Mouse (Mus musculus): ENCODE results near the gene Stac2.
A peak's percentile ranks its signal among the peaks of the same experiment; 100 is the strongest.

Stac2 gene

GRCm38 (mm10) chr11:98000378-98001140, 52.7 kb downstream of the Stac2 start:
- no peak for DNase-seq (ENCODE audit: inconsistent age in 2 of 2, low spot score in 1 of 2)

- DNase-seq (ENCODE audit: inconsistent age in 2 of 2, low spot score in 1 of 2): no peak
Measured at GRCm38 (mm10) chr11:97999748-98000147, 53.5 kb downstream of the Stac2 start.

- no peak for DNase-seq (ENCODE audit: inconsistent age in 2 of 2, low spot score in 1 of 2)
Measured at GRCm38 (mm10) chr11:97998898-97999608, 54.2 kb downstream of the Stac2 start.

- DNase-seq (ENCODE audit: inconsistent age in 2 of 2, low spot score in 1 of 2): no peak
Measured at GRCm38 (mm10) chr11:97998074-97998793, 55.0 kb downstream of the Stac2 start.

GRCm38 (mm10) chr11:97997387-97997960, 55.8 kb downstream of the Stac2 start:
- DNase-seq (ENCODE audit: inconsistent age in 2 of 2, low spot score in 1 of 2): peak in 1 of 2 experiments; percentile 61

- no peak for DNase-seq (ENCODE audit: inconsistent age in 2 of 2, low spot score in 1 of 2)
Measured at GRCm38 (mm10) chr11:97996691-97997090, 56.6 kb downstream of the Stac2 start.

GRCm38 (mm10) chr11:97995564-97996288, 57.5 kb downstream of the Stac2 start, which contains the start of gene Arl5c:
Gene Arl5c (minus strand): TSS chr11:97996181.
- DNase-seq (ENCODE audit: inconsistent age in 2 of 2, low spot score in 1 of 2): peak; percentile 54 to 71

- peak; percentile 83 to 94 for DNase-seq (ENCODE audit: inconsistent age in 2 of 2, low spot score in 1 of 2)
Measured at GRCm38 (mm10) chr11:97994539-97995100, 58.6 kb downstream of the Stac2 start.

- DNase-seq (ENCODE audit: inconsistent age in 2 of 2, low spot score in 1 of 2): peak; percentile 91 to 98
Measured at GRCm38 (mm10) chr11:97988530-97989096, 64.6 kb downstream of the Stac2 start.

- DNase-seq (ENCODE audit: inconsistent age in 2 of 2, low spot score in 1 of 2): peak; percentile 96 to 100
Measured at GRCm38 (mm10) chr11:97987551-97988526, 65.4 kb downstream of the Stac2 start.

- DNase-seq (ENCODE audit: inconsistent age in 2 of 2, low spot score in 1 of 2): peak in 1 of 2 experiments; percentile 60
Measured at GRCm38 (mm10) chr11:97986738-97987465, 66.4 kb downstream of the Stac2 start.
